Mouse (Mus musculus): ENCODE measurements around the gene Hils1. TPM values are rescaled to one million over a fixed set of nuclear protein-coding genes. Genes with fewer than 3 reads are reported as not detected.
A peak's percentile ranks its signal among the peaks of the same experiment; 100 is the strongest.
"Not testable (repeated sequence)": the region's sequence is repeated elsewhere in the genome, so short reads cannot be mapped to it uniquely, and the experiment has no call there.

The Hils1 gene
- polyA plus RNA-seq, 1 experiment, result not detected

GRCm38 (mm10) chr11:94943054-94943453 is 24.3 kb upstream of the Hils1 start:
- no peak overlapping the region for H3K27ac ChIP-seq (ENCODE audit: insufficient read depth, low read length)

DNA sequence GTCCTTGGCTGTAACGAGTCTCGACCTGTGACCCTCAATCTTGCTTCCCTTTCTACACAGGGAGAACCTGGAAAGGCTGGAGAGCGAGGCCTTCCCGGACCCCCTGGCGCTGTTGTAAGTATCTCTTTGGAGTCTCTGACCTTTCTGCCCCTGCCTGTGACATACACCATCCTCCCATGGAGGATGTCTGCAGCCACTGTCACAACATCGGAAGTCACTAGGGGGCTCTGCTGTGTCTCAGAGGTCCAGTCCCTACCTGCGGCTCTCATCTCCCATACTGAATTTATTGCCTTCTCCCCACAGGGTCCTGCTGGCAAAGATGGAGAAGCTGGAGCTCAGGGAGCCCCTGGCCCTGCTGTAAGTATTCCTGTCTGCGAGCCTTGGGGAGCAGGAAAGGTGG is 23.1 kb upstream of the Hils1 start:
- Histone ChIP-seq H3K27ac (ENCODE audit: insufficient read depth, low read length) (no peak overlapping the region), H3K4me1 (ENCODE audit: control insufficient read depth, insufficient read depth, low read length) (no peaks in the 10 kb centered on the region), H3K4me3 (ENCODE audit: insufficient read depth, low read length) (no peak overlapping the region)
- 0 out of 2 replicates have a peak, but pooled peaks have one; percentile 15 for TF ChIP-seq CTCF (IDR thresholded peaks at IDR 0.05; ENCODE audit: extremely low read depth, insufficient read depth, low read length)
- TF ChIP-seq POLR2A (IDR thresholded peaks at IDR 0.05; ENCODE audit: extremely low read depth, insufficient read depth, low read length), result no peak

More at GRCm38 (mm10) chr11:94943054-94943453, 24.3 kb upstream of the Hils1 start:
- Histone ChIP-seq H3K4me1 (ENCODE audit: control insufficient read depth, insufficient read depth, low read length) (no peaks in the 10 kb centered on the region), H3K4me3 (ENCODE audit: insufficient read depth, low read length) (no peak overlapping the region)
- TF ChIP-seq POLR2A (IDR thresholded peaks at IDR 0.05; ENCODE audit: extremely low read depth, insufficient read depth, low read length) (no peak), CTCF (IDR thresholded peaks at IDR 0.05; ENCODE audit: extremely low read depth, insufficient read depth, low read length) (no peak)

- Histone ChIP-seq H3K4me1 (ENCODE audit: control insufficient read depth, insufficient read depth, low read length) (no peaks in the 10 kb centered on the region), H3K4me3 (ENCODE audit: insufficient read depth, low read length) (no peak overlapping the region), H3K27ac (ENCODE audit: insufficient read depth, low read length) (no peak overlapping the region)
- no peak for TF ChIP-seq POLR2A (IDR thresholded peaks at IDR 0.05; ENCODE audit: extremely low read depth, insufficient read depth, low read length)
- no peak for TF ChIP-seq CTCF (IDR thresholded peaks at IDR 0.05; ENCODE audit: extremely low read depth, insufficient read depth, low read length)
These were observed 22.2 kb upstream of the Hils1 start for GRCm38 (mm10) chr11:94945236-94945635.

GRCm38 (mm10) chr11:94952169-94952568 is 15.2 kb upstream of the Hils1 start:
- Histone ChIP-seq H3K4me3 (ENCODE audit: insufficient read depth, low read length) (no peak overlapping the region), H3K4me1 (ENCODE audit: control insufficient read depth, insufficient read depth, low read length) (no peaks in the 10 kb centered on the region), H3K27ac (ENCODE audit: insufficient read depth, low read length) (no peak overlapping the region)
- TF ChIP-seq CTCF (IDR thresholded peaks at IDR 0.05; ENCODE audit: extremely low read depth, insufficient read depth, low read length) (no peak), POLR2A (IDR thresholded peaks at IDR 0.05; ENCODE audit: extremely low read depth, insufficient read depth, low read length) (no peak)

GRCm38 (mm10) chr11:94955103-94955502 is 12.3 kb upstream of the Hils1 start:
- Histone ChIP-seq H3K27ac (ENCODE audit: insufficient read depth, low read length) (no peak overlapping the region), H3K4me1 (ENCODE audit: control insufficient read depth, insufficient read depth, low read length) (no peaks in the 10 kb centered on the region)
- TF ChIP-seq CTCF (IDR thresholded peaks at IDR 0.05; ENCODE audit: extremely low read depth, insufficient read depth, low read length) (no peak), POLR2A (IDR thresholded peaks at IDR 0.05; ENCODE audit: extremely low read depth, insufficient read depth, low read length) (no peak)

GRCm38 (mm10) chr11:94957693-94958064 is 9.7 kb upstream of the Hils1 start:
- TF ChIP-seq POLR2A (IDR thresholded peaks at IDR 0.05; ENCODE audit: extremely low read depth, insufficient read depth, low read length) (no peak), CTCF (IDR thresholded peaks at IDR 0.05; ENCODE audit: extremely low read depth, insufficient read depth, low read length) (no peak)
- Histone ChIP-seq H3K4me3 (ENCODE audit: insufficient read depth, low read length) (no peak overlapping the region), H3K27ac (ENCODE audit: insufficient read depth, low read length) (no peak overlapping the region)

More at GRCm38 (mm10) chr11:94955103-94955502, 12.3 kb upstream of the Hils1 start:
- H3K4me3 ChIP-seq (ENCODE audit: insufficient read depth, low read length), result no peak overlapping the region

GRCm38 (mm10) chr11:94958065-94958858 is 9.1 kb upstream of the Hils1 start:
- Histone ChIP-seq H3K27ac (ENCODE audit: insufficient read depth, low read length) (no peak overlapping the region), H3K4me1 (ENCODE audit: control insufficient read depth, insufficient read depth, low read length) (no peaks in the 10 kb centered on the region), H3K4me3 (ENCODE audit: insufficient read depth, low read length) (no peak overlapping the region)
- TF ChIP-seq POLR2A (IDR thresholded peaks at IDR 0.05; ENCODE audit: extremely low read depth, insufficient read depth, low read length) (no peak), CTCF (IDR thresholded peaks at IDR 0.05; ENCODE audit: extremely low read depth, insufficient read depth, low read length) (no peak)

More at GRCm38 (mm10) chr11:94957693-94958064, 9.7 kb upstream of the Hils1 start:
- no peaks in the 10 kb centered on the region for H3K4me1 ChIP-seq (ENCODE audit: control insufficient read depth, insufficient read depth, low read length)

- Histone ChIP-seq H3K27ac (ENCODE audit: insufficient read depth, low read length) (no peak overlapping the region), H3K4me3 (ENCODE audit: insufficient read depth, low read length) (no peak overlapping the region), H3K4me1 (ENCODE audit: control insufficient read depth, insufficient read depth, low read length) (no peaks in the 10 kb centered on the region)
- no peak for TF ChIP-seq CTCF (IDR thresholded peaks at IDR 0.05; ENCODE audit: extremely low read depth, insufficient read depth, low read length)
- TF ChIP-seq POLR2A (IDR thresholded peaks at IDR 0.05; ENCODE audit: extremely low read depth, insufficient read depth, low read length), result no peak
These were observed 4.8 kb upstream of the Hils1 start for GRCm38 (mm10) chr11:94962534-94963101.

GRCm38 (mm10) chr11:94968187-94968586 is 794 bp downstream of the Hils1 start:
- Histone ChIP-seq H3K27ac (ENCODE audit: insufficient read depth, low read length) (no peak overlapping the region), H3K4me3 (ENCODE audit: insufficient read depth, low read length) (no peak overlapping the region), H3K4me1 (ENCODE audit: control insufficient read depth, insufficient read depth, low read length) (no peaks in the 10 kb centered on the region)
- TF ChIP-seq CTCF (IDR thresholded peaks at IDR 0.05; ENCODE audit: extremely low read depth, insufficient read depth, low read length) (no peak), POLR2A (IDR thresholded peaks at IDR 0.05; ENCODE audit: extremely low read depth, insufficient read depth, low read length) (no peak)

DNA sequence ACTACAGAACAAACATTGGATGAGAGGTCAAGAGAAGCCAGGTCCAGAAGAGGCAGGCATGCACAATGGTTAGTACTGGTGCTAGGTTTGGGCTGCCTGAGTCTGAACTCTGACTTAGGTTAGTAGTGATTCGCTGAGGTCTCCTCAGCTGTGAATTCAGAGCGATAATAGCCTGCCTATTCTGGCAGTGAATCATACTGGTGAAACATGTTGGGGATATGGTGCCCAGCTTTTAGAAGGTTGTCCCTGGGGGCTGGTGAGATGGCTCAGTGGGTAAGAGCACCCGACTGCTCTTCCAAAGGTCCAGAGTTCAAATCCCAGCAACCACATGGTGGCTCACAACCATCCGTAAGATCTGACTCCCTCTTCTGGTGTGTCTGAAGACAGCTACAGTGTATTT is 2.3 kb downstream of the Hils1 start:
- not testable (repeated sequence) for H3K4me3 ChIP-seq (ENCODE audit: insufficient read depth, low read length); H3K4me1 ChIP-seq (ENCODE audit: control insufficient read depth, insufficient read depth, low read length)

More for the DNA sequence above, 2.3 kb downstream of the Hils1 start:
- not testable (repeated sequence) for H3K27ac ChIP-seq (ENCODE audit: insufficient read depth, low read length)
